Mouse (Mus musculus) lung, postnatal 0 days (tissue): ENCODE data around the gene Cyp26a1.

Source experiments
- CTCF ChIP-seq: IDR thresholded peaks from 2 replicates; pipeline ENCODE4 v1.5.1; 2016; ENCODE audit warnings: antibody characterized with exemption, mild to moderate bottlenecking
- EP300 ChIP-seq: IDR thresholded peaks from 2 replicates; pipeline ENCODE4 v1.6.1; 2016; ENCODE audit warnings: antibody characterized with exemption, mild to moderate bottlenecking, control low read depth

DNA sequence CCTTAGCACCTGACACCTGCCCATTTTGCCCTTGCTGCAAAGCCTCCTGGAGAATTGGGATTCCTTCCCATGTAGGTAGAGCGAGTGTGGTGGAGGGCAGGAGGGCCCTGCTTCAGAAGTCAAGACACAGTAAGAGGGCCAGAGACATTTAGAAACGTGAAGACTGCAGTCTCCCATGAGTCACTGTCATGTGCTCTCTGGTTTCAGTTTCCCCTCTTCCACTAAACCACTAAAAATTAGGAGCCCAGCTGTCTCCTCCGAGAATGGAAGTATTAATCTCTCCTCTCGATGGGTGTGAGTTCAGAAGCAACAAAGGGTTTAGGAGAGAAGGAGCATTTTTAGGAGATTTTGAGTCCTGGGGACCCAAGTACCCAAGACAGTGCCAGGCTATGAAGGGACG, 8.1 kb upstream of the Cyp26a1 start:
- TF ChIP-seq CTCF = no peak
- no peak for TF ChIP-seq EP300
